Comparison of ENCODE assay signal across 8 mouse cellular contexts in the genomic region with DNA sequence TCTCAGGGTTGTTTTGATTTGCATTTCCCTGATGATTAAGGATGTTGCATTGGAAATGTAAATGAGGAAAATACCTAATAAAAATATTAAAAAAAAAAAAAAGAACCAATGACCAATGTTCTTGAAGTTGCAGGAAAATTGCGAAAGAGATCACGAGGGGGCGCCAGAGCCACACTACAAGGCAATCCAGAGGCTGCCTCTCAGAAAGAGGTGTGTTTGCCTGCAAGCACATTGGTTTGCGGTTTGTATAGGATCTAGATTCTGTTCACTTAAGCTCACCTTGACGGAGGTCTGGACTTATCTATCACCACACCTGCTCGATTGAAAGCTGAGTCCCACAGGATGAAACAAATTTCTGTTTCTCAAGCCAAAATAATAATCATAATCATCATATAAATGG.
DNase-seq lines count a peak whose midpoint lies in the region; ATAC-seq and TF ChIP-seq lines count a peak whose summit lies in the region.

No protein-coding gene starts in this region.

- H3K4me3 ChIP-seq in MEL (ENCODE audit: control insufficient read depth in 1 of 2, insufficient read depth in 1 of 2, low read depth in 2 of 2, low read length in 2 of 2): no peak overlapping the region
- no peak overlapping the region for H3K4me3 ChIP-seq in forebrain, embryonic 12.5 days (replicated peaks)
- no peak overlapping the region for H3K4me3 ChIP-seq in midbrain, embryonic 12.5 days

- H3K79me2 ChIP-seq in MEL (ENCODE audit: control insufficient read depth, insufficient read depth, low read length, poor library complexity): no peaks in the 10 kb centered on the region

- no peaks in the 10 kb centered on the region for H3K36me3 ChIP-seq in MEL (ENCODE audit: control insufficient read depth in 1 of 2, insufficient read depth in 2 of 2, low read length in 2 of 2)
- no peaks in the 10 kb centered on the region for H3K36me3 ChIP-seq in forebrain, embryonic 12.5 days (replicated peaks)
- H3K36me3 ChIP-seq in midbrain, embryonic 12.5 days: no peaks in the 10 kb centered on the region

- no peaks in the 10 kb centered on the region for H3K9me3 ChIP-seq in MEL (replicated peaks; ENCODE audit: insufficient read depth, low read length)
- H3K9me3 ChIP-seq in forebrain, embryonic 12.5 days: no peaks in the 10 kb centered on the region
- no peaks in the 10 kb centered on the region for H3K9me3 ChIP-seq in midbrain, embryonic 12.5 days

- H3K4me2 ChIP-seq in forebrain, embryonic 12.5 days: no peak overlapping the region
- H3K4me2 ChIP-seq in midbrain, embryonic 12.5 days (replicated peaks): no peak overlapping the region

- 0 out of 4 replicates have a peak, but pooled peaks cover 0 to 4% of the 10 kb centered on the region in 2 experiments for H3K4me1 ChIP-seq in MEL (ENCODE audit: control insufficient read depth in 1 of 2, insufficient read depth in 2 of 2, low read length in 2 of 2)
- no peaks in the 10 kb centered on the region; the same call in 1 of the 2 replicates for H3K4me1 ChIP-seq in forebrain, embryonic 12.5 days
- no peaks in the 10 kb centered on the region for H3K4me1 ChIP-seq in midbrain, embryonic 12.5 days

- ATAC-seq in forebrain, embryonic 12.5 days (ENCODE audit: low FRiP score): peak; percentile 80
- peak; percentile 69 to 81 for ATAC-seq in hematopoietic stem cell, adult 5-6 weeks (replicated peaks in 1 of 2; ENCODE audit: insufficient read depth in 1 of 2, low FRiP score in 2 of 2, low TSS enrichment in 1 of 2, low read depth in 1 of 2, poor library complexity in 2 of 2, severe bottlenecking in 2 of 2)
- ATAC-seq in midbrain, embryonic 12.5 days (ENCODE audit: low FRiP score, low read depth): peak; percentile 78; the same call in 1 of the 2 replicates
- ATAC-seq in erythroblast, adult 5-6 weeks (replicated peaks; ENCODE audit: low FRiP score, poor library complexity, severe bottlenecking): no peak

- H3K9ac ChIP-seq in MEL (ENCODE audit: control insufficient read depth, low read depth, low read length, poor library complexity, severe bottlenecking): no peak overlapping the region
- H3K9ac ChIP-seq in forebrain, embryonic 12.5 days: no peak overlapping the region
- H3K9ac ChIP-seq in midbrain, embryonic 12.5 days (replicated peaks): no peak overlapping the region

- H3K27ac ChIP-seq in MEL (ENCODE audit: control insufficient read depth, low read depth, low read length): no peak overlapping the region
- H3K27ac ChIP-seq in forebrain, embryonic 12.5 days: no peak overlapping the region
- no peak overlapping the region for H3K27ac ChIP-seq in midbrain, embryonic 12.5 days (replicated peaks)

- no peak for TF ChIP-seq EP300 in MEL (IDR thresholded peaks at IDR 0.05; ENCODE audit: low read depth in 1 of 2, low read length in 2 of 2)

- TF ChIP-seq CTCF in MEL (IDR thresholded peaks at IDR 0.05 in 2 of 3, conservative IDR thresholded peaks at IDR 0.05 in 1 of 3; ENCODE audit: control insufficient read depth in 1 of 3, insufficient read depth in 1 of 3, low read depth in 2 of 3, low read length in 3 of 3, poor library complexity in 1 of 3, severe bottlenecking in 1 of 3): peak; percentile 59 to 85 (median 81)

- peak; percentile 90 for TF ChIP-seq RAD21 in MEL (IDR thresholded peaks at IDR 0.05; ENCODE audit: low read depth, low read length)

- peaks cover 0 to 2% of the 10 kb centered on the region in 2 experiments; a peak in 2 of 4 replicates for H3K27me3 ChIP-seq in MEL (ENCODE audit: control insufficient read depth in 1 of 2, insufficient read depth in 2 of 2, low read length in 2 of 2)
- no peaks in the 10 kb centered on the region for H3K27me3 ChIP-seq in forebrain, embryonic 12.5 days
- H3K27me3 ChIP-seq in midbrain, embryonic 12.5 days: no peaks in the 10 kb centered on the region

- WGBS in forebrain, embryonic 12.5 days: 8% methylated on average over 6 of the region's 6 CpGs
- WGBS in midbrain, embryonic 12.5 days: 5% methylated on average over 6 of the region's 6 CpGs

- TF ChIP-seq POLR2A in MEL (IDR thresholded peaks at IDR 0.05; ENCODE audit: control insufficient read depth in 1 of 2, insufficient read depth in 1 of 2, low read depth in 1 of 2, low read length in 2 of 2, poor library complexity in 1 of 2): no peak

- DNase-seq in MEL (ENCODE audit: low read depth, low spot score): peak; percentile 77
- peak; percentile 90 for DNase-seq in brain, adult 2 months (ENCODE audit: low read depth, low spot score)
- DNase-seq in left cerebral cortex, adult 18-20 months (ENCODE audit: low spot score in 2 of 2): peak; percentile 86 to 88
- peak; percentile 54 for DNase-seq in skeletal muscle tissue, adult 2 months (ENCODE audit: low read depth, low spot score)

TF ChIP-seq in MEL, 35 proteins besides CTCF, POLR2A, EP300 and RAD21:
- TF ChIP-seq NRF1 (IDR thresholded peaks at IDR 0.05; ENCODE audit: insufficient read depth, low read depth, low read length, poor library complexity, severe bottlenecking): no peak
- no peak for TF ChIP-seq MAZ (IDR thresholded peaks at IDR 0.05; ENCODE audit: low read depth, low read length)
- TF ChIP-seq GATA1 (IDR thresholded peaks at IDR 0.05; ENCODE audit: low read depth, low read length): no peak
- TF ChIP-seq ZNF384 (IDR thresholded peaks at IDR 0.05; ENCODE audit: low read depth, low read length): peak; percentile 85
- no peak for TF ChIP-seq TBP (IDR thresholded peaks at IDR 0.05; ENCODE audit: low read depth, low read length)
- TF ChIP-seq ZC3H11A (IDR thresholded peaks at IDR 0.05; ENCODE audit: low read depth, low read length): peak; percentile 89
- TF ChIP-seq NELFE (IDR thresholded peaks at IDR 0.05; ENCODE audit: low read depth, low read length): no peak
- TF ChIP-seq CHD2 (IDR thresholded peaks at IDR 0.05; ENCODE audit: low read length): no peak
- peak; percentile 86 for TF ChIP-seq SMC3 (IDR thresholded peaks at IDR 0.05; ENCODE audit: low read depth, low read length)
- TF ChIP-seq E2F4 (IDR thresholded peaks at IDR 0.05; ENCODE audit: borderline replicate concordance, low read depth, low read length): no peak
- no peak for TF ChIP-seq ETS1 (IDR thresholded peaks at IDR 0.05; ENCODE audit: low read depth, low read length)
- no peak for TF ChIP-seq TCF12 (IDR thresholded peaks at IDR 0.05; ENCODE audit: low read depth, low read length)
- no peak for TF ChIP-seq JUND (IDR thresholded peaks at IDR 0.05; ENCODE audit: low read depth, low read length)
- TF ChIP-seq CHD1 (IDR thresholded peaks at IDR 0.05; ENCODE audit: low read depth, low read length): no peak
- no peak for TF ChIP-seq MYC (IDR thresholded peaks at IDR 0.05; ENCODE audit: low read depth, low read length)
- no peak for TF ChIP-seq ELF1 (IDR thresholded peaks at IDR 0.05; ENCODE audit: low read depth, low read length)
- no peak for TF ChIP-seq POLR2AphosphoS2 (IDR thresholded peaks at IDR 0.05; ENCODE audit: low read length)
- TF ChIP-seq HCFC1 (IDR thresholded peaks at IDR 0.05; ENCODE audit: low read depth, low read length): no peak
- TF ChIP-seq MAFK (IDR thresholded peaks at IDR 0.05; ENCODE audit: borderline replicate concordance, low read depth, low read length): no peak
